Mouse (Mus musculus): ENCODE results near the gene Spata20.
A peak's percentile ranks its signal among the peaks of the same experiment; 100 is the strongest.

Gene Spata20

GRCm38 (mm10) chr11:94486001-94486400 is at the start of gene Spata20:
Gene Spata20 (minus strand): TSS chr11:94486179.
- DNase-seq = peak; percentile 91

GRCm38 (mm10) chr11:94533171-94533570 is 47.2 kb upstream of the Spata20 start:
- no peak for DNase-seq

DNA sequence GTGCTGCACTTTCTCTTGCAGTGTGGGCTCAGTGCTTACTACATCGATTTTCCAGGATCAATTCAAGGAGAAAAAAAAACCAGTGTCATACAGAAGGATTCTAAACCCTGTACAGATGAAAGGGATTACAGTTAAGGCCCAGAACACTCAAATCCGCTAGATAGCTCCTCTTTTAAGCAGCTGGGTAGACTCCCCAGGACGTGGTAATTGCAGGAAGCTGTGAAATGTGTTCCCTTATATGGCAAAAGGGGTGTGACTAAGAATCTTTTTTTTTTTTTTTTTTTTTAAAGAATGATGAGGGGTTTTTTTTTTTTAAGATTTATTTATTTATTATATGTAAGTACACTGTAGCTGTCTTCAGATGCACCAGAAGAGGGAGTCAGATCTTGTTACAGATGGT is 42.9 kb upstream of the Spata20 start:
- DNase-seq = no peak

DNA sequence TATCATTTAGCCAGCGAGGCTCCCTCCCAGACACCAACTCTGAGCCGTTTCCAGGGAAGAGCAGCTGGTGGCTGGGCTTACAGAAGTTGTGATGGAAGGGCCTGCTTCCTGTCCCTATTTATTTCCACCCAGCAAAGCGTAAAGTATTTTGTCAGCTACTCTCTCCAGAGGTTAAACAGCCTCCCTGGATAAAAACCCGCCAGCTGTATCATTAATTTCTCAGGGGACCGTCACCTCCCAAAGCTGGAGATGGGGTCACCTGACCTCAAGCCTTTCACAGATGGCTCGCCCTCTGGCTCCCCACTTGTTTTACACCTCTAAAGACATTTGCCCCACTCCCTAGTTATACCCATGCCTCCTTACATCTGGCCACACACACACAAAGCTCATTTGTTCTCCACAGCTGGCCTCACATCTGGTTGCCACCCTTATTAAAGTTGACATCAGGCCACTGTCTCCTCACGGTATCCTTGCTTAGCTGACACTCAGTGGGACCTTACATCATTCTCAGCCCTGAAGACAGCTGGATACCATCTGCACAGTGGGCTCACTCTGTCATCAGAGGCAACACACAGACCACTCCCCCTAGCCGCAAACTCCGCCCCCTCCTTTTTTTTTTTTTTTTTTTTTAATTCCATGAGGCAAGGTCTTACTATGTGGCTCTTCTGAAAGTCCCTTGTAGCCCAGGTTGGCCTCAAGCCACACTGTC is 40.3 kb upstream of the Spata20 start:
- no peak for DNase-seq

GRCm38 (mm10) chr11:94521219-94521843 is 35.4 kb upstream of the Spata20 start, which contains the start of gene Mycbpap:
Gene Mycbpap (minus strand): TSS chr11:94521742.
- peak; percentile 75 for DNase-seq

DNA sequence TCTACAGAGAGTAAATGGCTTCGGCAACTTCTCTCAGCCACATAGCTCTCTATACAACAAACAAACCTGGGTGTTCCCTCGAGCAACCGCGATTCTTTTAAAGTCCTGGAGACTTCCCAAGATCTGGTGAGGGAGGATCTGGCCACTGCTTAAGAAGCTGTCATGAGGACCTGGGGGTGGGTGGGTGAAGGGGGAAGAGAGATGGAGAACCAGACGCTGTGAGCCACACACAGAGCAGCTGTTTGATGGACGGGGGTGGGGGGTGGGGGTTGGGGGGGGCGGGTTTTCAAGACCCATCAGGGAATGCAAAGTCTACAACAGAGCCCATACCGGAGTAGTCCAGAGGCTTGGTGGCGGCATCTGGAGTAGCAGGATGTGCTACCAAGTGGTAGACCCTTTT is 27.5 kb upstream of the Spata20 start:
- no peak for DNase-seq

- DNase-seq = no peak
Measured at GRCm38 (mm10) chr11:94508976-94509375, 23.0 kb upstream of the Spata20 start.

DNA sequence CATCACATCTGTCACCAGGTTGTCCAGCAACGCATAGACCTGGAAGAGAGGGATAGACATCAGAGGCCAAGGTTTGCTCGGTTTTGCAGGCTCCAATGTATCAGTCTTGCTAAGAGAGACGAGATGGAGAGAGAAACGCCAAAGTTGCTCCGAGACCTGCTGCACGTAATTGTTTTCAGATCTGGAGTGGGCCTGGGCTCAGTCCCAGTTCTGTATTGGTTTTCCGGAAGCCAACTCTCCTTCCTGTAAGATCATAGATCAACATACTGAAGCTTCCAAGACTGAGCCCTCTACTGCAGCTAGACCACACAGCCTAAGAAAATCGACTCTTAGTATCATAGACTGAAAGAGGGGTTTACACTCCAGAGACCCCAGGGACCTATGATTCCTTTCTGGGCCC is 15.5 kb upstream of the Spata20 start:
- peak; percentile 60 for DNase-seq

DNA sequence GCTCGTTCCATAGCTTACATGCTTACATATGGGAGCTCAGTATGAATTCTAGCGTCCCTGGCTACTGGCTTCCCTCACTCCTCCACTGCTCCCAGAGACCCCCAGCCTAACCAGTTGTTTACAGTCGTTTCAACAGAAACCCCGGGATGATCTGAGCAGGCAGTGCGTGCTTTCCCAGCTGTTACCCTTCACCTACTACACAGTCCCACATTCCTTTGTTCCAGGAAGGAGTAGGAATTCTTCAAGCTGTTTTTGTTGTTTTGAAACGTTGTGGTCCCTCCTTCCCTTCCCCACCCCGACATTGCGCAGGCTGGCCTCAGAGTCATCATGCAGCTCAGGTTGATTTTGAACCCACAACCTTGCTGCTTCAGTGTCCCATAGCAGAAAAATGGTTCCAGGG is 14.4 kb upstream of the Spata20 start:
- no peak for DNase-seq

DNA sequence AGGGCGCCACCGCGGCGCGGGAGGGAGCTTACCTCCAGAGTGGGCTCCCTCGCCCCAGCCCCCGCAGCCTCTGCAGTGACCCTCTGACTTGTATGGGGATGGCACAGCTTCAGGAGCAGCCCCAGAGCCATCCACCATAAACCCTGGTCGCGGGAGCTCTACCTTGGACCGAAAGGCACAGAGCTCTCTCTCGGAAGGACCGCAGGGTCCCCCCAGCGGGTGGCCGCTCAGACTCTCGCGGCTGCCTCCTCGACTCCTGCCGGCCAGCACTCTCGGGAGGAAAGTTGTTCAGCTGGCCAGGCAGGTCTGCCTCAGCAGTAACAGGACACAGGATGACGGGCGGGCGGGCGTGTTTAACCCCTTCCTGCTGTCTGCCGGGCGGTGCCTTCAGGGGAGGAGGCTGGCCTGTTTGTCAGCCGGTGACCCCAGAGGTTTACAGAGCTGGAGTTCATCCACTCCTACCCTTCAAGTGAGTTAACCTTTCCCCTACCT is 13.7 kb upstream of the Spata20 start, which contains the start of gene Epn3:
Gene Epn3 (minus strand): TSS at position 314 of the 492 bp plus-strand sequence.
- DNase-seq = peak; percentile 81

DNA sequence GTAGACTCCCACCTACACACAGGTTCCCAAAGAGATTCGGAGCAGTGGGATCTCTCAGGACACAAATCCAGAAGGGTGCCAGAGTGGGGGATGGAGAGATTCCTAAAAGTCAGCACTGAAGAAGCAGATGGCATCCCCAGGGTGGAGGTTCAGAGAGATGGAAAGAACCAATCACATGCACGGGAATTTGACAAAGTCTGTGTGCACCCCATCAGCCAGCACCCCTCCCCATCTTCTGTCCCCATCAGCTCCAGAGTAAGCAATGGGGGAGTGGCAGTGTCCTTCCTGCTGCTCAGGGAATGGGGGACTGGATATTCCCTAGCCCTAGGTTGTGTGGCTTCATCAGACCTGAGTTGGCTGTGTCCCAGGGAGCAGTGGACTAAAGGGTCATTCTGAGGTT is 13.1 kb upstream of the Spata20 start:
- DNase-seq = no peak

- DNase-seq = peak; percentile 85
Measured at GRCm38 (mm10) chr11:94498093-94498996, 12.4 kb upstream of the Spata20 start.

DNA sequence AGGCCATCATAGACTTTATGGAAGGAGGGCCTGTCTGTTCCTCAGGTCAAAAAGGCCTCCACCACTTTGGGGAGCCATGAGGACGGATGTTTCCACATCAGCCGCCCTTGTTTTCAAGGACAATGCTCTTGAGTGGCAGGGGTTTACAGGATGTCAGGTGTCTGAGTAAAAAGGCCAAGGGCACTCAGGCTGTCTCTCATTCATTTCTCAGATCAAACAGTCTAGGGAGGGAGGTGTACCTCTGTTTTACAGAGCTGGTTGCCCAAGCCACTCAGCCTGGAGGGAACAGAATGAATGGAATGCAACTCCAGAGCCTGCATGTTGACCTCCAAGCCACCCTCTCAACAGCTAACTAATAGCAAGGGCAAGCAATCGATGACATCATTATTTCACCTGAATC is 9.4 kb upstream of the Spata20 start:
- peak; percentile 88 for DNase-seq

DNA sequence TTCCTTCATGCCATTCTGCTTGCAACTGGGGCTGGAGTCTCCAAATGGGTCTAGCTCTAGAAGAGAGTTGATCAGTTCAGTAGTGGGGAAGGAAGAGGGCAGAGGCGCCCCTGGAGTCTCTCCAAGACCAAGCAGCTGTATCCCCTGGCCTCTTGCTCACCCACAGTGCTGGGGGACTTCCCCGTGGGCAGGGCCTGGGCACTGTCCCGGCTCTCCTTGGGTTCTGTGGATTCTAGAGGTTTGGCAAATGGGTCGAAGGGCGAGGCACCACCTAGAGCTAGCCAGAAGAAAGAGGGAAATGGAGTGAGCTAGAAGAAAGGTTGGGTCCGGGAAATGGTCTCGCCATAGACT is 5.7 kb upstream of the Spata20 start:
- no peak for DNase-seq

- no peak for DNase-seq
Measured at GRCm38 (mm10) chr11:94491035-94491748, 5.2 kb upstream of the Spata20 start.

DNA sequence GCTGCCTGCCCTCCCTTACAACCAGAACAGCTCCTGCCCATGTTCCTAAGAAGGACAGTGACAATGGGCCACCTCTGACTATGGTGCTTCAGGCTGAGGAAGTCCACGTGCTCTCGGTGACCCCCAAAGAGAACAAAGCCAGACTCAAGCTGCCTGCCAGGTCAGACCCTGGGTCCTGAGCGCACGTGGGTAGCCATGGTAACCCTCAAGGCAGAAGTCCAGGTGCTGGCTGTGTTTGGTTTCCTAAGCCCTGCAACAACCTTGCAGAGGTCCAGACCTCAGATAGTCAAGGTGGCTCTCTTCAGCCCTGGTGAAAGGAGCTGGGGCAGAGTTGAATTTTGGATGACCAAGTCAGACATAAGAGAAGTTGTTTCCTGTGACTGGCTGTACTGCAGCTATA is 3.8 kb upstream of the Spata20 start:
- no peak for DNase-seq

- DNase-seq = peak; percentile 44
Measured at GRCm38 (mm10) chr11:94488767-94489533, 3.0 kb upstream of the Spata20 start.

DNA sequence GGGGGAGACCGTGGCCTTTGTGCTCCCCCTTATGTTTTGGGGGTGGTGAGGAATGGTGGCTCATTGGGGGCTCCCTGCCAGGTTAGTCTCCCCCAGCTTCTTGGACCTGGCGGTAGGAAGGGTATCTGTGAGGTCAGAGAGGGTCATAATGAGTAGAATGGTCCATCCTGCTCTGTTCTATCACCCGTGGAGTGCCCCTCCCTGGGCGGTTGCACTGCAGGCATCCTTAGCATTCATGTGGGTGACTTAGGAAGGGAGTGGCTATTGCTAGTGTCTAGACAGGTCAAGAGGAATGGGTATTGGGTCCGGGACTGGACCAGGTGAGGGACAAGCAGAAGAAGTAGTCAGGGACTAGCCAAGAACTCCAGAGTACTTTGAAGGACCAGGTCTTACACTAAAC is 756 bp downstream of the Spata20 start:
- no peak for DNase-seq

GRCm38 (mm10) chr11:94484636-94485035 is 1.3 kb downstream of the Spata20 start:
- DNase-seq = no peak

GRCm38 (mm10) chr11:94483921-94484320 is 2.1 kb downstream of the Spata20 start:
- DNase-seq = no peak

DNA sequence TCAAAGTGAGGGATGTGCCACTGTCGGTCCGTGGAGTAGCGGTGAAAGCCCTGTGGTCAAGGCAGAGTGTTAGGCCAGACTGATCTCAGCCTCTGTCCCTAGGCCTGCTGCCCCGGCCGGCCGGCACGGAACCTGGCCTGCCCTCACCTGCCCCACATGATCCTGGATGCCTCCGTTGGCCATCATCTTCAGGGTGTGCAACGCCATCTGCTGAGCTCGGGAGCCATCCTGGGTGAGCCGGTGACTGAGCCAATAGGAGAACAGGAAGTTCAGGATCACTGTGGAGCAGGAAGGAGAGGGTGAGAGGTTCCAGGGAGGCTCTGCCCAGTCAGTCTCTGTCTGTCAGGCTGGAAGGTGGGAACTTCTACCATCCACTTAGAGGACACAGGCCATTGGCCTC is 2.5 kb downstream of the Spata20 start:
- no peak for DNase-seq

- DNase-seq = no peak
Measured at GRCm38 (mm10) chr11:94482738-94483137, 3.2 kb downstream of the Spata20 start.
